Mouse (Mus musculus): ENCODE results near the gene 1700010B08Rik.

GRCm38 (mm10) chr2:173724940-173725807 lies 6.0 kb downstream of the 1700010B08Rik start:
- TF ChIP-seq CHD2 (IDR thresholded peaks at IDR 0.05; ENCODE audit: low read depth, low read length) (no peak), MAFK (IDR thresholded peaks at IDR 0.05; ENCODE audit: insufficient read depth, low read depth, low read length) (no peak), ZC3H11A (IDR thresholded peaks at IDR 0.05; ENCODE audit: borderline replicate concordance, low read depth, low read length) (no peak), HCFC1 (IDR thresholded peaks at IDR 0.05; ENCODE audit: borderline replicate concordance, insufficient read depth, low read length) (no peak), ZNF384 (IDR thresholded peaks at IDR 0.05; ENCODE audit: low read depth, low read length) (no peak)

Measured in ES-E14 (cell line).